Mouse (Mus musculus): Measurements from ENCODE around the gene Nab1. TPM values are rescaled to one million over a fixed set of nuclear protein-coding genes. Genes with fewer than 3 reads are reported as not detected.

The Nab1 gene
- total and polyA plus RNA-seq, 3 experiments, result 26.7 to 40.3 TPM; not detected in 1

DNA sequence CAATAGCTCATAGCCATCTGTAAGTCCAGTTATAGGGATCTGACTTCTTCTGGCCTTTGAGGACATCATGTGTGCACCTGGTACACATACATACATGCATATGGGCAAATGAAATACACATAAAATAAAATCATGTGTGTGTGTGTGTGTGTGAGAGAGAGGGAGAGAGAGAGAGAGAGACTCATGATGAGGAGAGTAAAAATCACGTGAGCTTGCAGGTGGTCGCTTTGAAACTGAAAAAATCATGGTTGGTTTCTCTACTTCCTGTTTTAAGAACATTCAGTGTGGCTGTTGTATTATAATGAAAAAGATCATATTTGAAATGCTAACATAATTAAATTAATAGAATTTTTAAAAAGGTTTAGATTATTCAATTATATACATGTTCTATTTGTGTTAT lies 69.9 kb downstream of the Nab1 start:
- Histone ChIP-seq H3K79me2 (ENCODE audit: control insufficient read depth, insufficient read depth, low read length, poor library complexity) (no peaks in the 10 kb centered on the region), H3K4me1 (ENCODE audit: control insufficient read depth in 1 of 2, insufficient read depth in 2 of 2, low read length in 2 of 2) (no peaks in the 10 kb centered on the region; a peak in 1 of 4 replicates), H3K36me3 (ENCODE audit: control insufficient read depth in 1 of 2, insufficient read depth in 2 of 2, low read length in 2 of 2) (peaks cover 0 to 3% of the 10 kb centered on the region in 2 experiments; a peak in 1 of 4 replicates), H3K4me3 (ENCODE audit: control insufficient read depth in 1 of 2, insufficient read depth in 1 of 2, low read depth in 2 of 2, low read length in 2 of 2) (no peak overlapping the region), H3K9ac (ENCODE audit: control insufficient read depth, low read depth, low read length, poor library complexity, severe bottlenecking) (no peak overlapping the region), H3K27me3 (ENCODE audit: control insufficient read depth in 1 of 2, insufficient read depth in 2 of 2, low read length in 2 of 2) (no peaks in the 10 kb centered on the region), H3K9me3 (replicated peaks; ENCODE audit: insufficient read depth, low read length) (no peaks in the 10 kb centered on the region), H3K27ac (ENCODE audit: control insufficient read depth, low read depth, low read length) (no peak overlapping the region)
- DNase-seq (ENCODE audit: low read depth, low spot score), result peak; percentile 32
- TF ChIP-seq JUND (IDR thresholded peaks at IDR 0.05; ENCODE audit: low read depth, low read length), result no peak
- TF ChIP-seq CTCF (IDR thresholded peaks at IDR 0.05 in 2 of 3, conservative IDR thresholded peaks at IDR 0.05 in 1 of 3; ENCODE audit: control insufficient read depth in 1 of 3, insufficient read depth in 1 of 3, low read depth in 2 of 3, low read length in 3 of 3, poor library complexity in 1 of 3, severe bottlenecking in 1 of 3), result no peak
- peak; percentile 52 for TF ChIP-seq USF1 (IDR thresholded peaks at IDR 0.05; ENCODE audit: low read depth, low read length)

DNA sequence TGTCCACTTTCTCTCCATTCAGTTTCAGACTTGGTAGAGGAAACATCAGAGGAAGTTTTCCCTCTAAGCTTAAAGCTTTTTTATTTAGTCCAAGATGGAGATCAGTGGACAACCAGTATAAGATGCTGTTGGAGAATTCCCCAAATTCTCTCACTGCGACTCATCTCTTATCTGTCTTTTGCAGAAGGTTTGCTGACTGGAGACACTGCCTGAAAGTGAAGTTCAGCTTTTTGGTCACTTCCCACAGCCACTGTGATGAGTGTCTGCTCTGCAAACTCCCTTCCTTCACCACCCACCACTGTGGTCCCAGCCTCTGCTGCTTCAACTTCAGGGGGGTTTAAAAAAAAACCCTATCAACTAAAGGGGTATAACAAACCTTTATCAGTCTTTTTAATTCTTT lies 70.4 kb downstream of the Nab1 start:
- Histone ChIP-seq H3K79me2 (ENCODE audit: control insufficient read depth, insufficient read depth, low read length, poor library complexity) (no peaks in the 10 kb centered on the region), H3K9ac (ENCODE audit: control insufficient read depth, low read depth, low read length, poor library complexity, severe bottlenecking) (no peak overlapping the region), H3K4me1 (ENCODE audit: control insufficient read depth in 1 of 2, insufficient read depth in 2 of 2, low read length in 2 of 2) (no peaks in the 10 kb centered on the region; a peak in 1 of 4 replicates), H3K4me3 (ENCODE audit: control insufficient read depth in 1 of 2, insufficient read depth in 1 of 2, low read depth in 2 of 2, low read length in 2 of 2) (no peak overlapping the region), H3K36me3 (ENCODE audit: control insufficient read depth in 1 of 2, insufficient read depth in 2 of 2, low read length in 2 of 2) (peaks cover 0 to 3% of the 10 kb centered on the region in 2 experiments; a peak in 1 of 4 replicates), H3K27me3 (ENCODE audit: control insufficient read depth in 1 of 2, insufficient read depth in 2 of 2, low read length in 2 of 2) (no peaks in the 10 kb centered on the region), H3K27ac (ENCODE audit: control insufficient read depth, low read depth, low read length) (no peak overlapping the region), H3K9me3 (replicated peaks; ENCODE audit: insufficient read depth, low read length) (no peaks in the 10 kb centered on the region)
- TF ChIP-seq MYC (IDR thresholded peaks at IDR 0.05; ENCODE audit: low read depth, low read length) (no peak), NELFE (IDR thresholded peaks at IDR 0.05; ENCODE audit: low read depth, low read length) (no peak), ZC3H11A (IDR thresholded peaks at IDR 0.05; ENCODE audit: low read depth, low read length) (no peak), UBTF (IDR thresholded peaks at IDR 0.05; ENCODE audit: borderline replicate concordance, insufficient read depth, low read depth, low read length) (no peak), ZMIZ1 (IDR thresholded peaks at IDR 0.05; ENCODE audit: low read depth, low read length) (no peak), TAL1 (IDR thresholded peaks at IDR 0.05; ENCODE audit: low read length) (peak; percentile 64), RCOR1 (IDR thresholded peaks at IDR 0.05; ENCODE audit: low read depth, low read length) (no peak), ZNF384 (IDR thresholded peaks at IDR 0.05; ENCODE audit: low read depth, low read length) (no peak), SMC3 (IDR thresholded peaks at IDR 0.05; ENCODE audit: low read depth, low read length) (no peak), MAX (IDR thresholded peaks at IDR 0.05; ENCODE audit: low read length) (no peak), GATA1 (IDR thresholded peaks at IDR 0.05; ENCODE audit: low read depth, low read length) (peak; percentile 59), MEF2A (IDR thresholded peaks at IDR 0.05; ENCODE audit: extremely low read depth, insufficient replicate concordance, low read depth, low read length, poor library complexity, severe bottlenecking) (no peak), USF2 (IDR thresholded peaks at IDR 0.05; ENCODE audit: borderline replicate concordance in 1 of 2, insufficient read depth in 1 of 2, low read depth in 1 of 2, low read length in 2 of 2) (no peak), USF1 (IDR thresholded peaks at IDR 0.05; ENCODE audit: low read depth, low read length) (no peak), MXI1 (IDR thresholded peaks at IDR 0.05; ENCODE audit: low read depth, low read length) (no peak)
- peak; percentile 41 for DNase-seq (ENCODE audit: low read depth, low spot score)

Data from MEL (cell line).